Mouse (Mus musculus) intestine, embryonic 16.5 days (tissue): Measurements from ENCODE around the gene Ypel2. TPM values are rescaled to one million over a fixed set of nuclear protein-coding genes. Genes with fewer than 3 reads are reported as not detected.

Experiments
- ATAC-seq: fragments of 200-750 bp; cut with Nextera tagmentation; 2 replicates; pipeline ENCODE4 v1.8.0; 2017; ENCODE audit warnings: moderate TSS enrichment, moderate library complexity
- H3K27ac ChIP-seq: fragments of 300-500 bp; sonication (generic); 2 replicates; pipeline ENCODE4 v1.5.1; 2014; ENCODE audit warnings: mild to moderate bottlenecking, low read length
- H3K27me3 ChIP-seq: fragments of 300-500 bp; sonication (generic); replicated peaks from 2 replicates; pipeline ENCODE4 v1.6.1; 2014; ENCODE audit warnings: low read length, control low read depth, mixed read lengths; ENCODE audit not compliant: control insufficient read depth, insufficient read depth
- H3K36me3 ChIP-seq: fragments of 300-500 bp; sonication (generic); 2 replicates; pipeline ENCODE4 v1.6.1; 2014; ENCODE audit warnings: low read length, control low read depth; ENCODE audit not compliant: control insufficient read depth, insufficient read depth
- H3K4me1 ChIP-seq: fragments of 300-500 bp; sonication (generic); 2 replicates; pipeline ENCODE4 v1.6.1; 2014; ENCODE audit warnings: low read length, control low read depth, mixed read lengths; ENCODE audit not compliant: control insufficient read depth, insufficient read depth
- H3K4me2 ChIP-seq: fragments of 300-500 bp; sonication (generic); 2 replicates; pipeline ENCODE4 v1.6.1; 2014; ENCODE audit warnings: low read depth, low read length, control low read depth
- H3K4me3 ChIP-seq: fragments of 300-500 bp; sonication (generic); 2 replicates; pipeline ENCODE4 v1.5.1; 2014; ENCODE audit warnings: mild to moderate bottlenecking, low read length
- H3K9ac ChIP-seq: fragments of 300-500 bp; sonication (generic); 2 replicates; pipeline ENCODE4 v1.6.1; 2014; ENCODE audit warnings: low read depth, low read length
- H3K9me3 ChIP-seq: fragments of 300-500 bp; sonication (generic); 2 replicates; pipeline ENCODE4 v1.6.1; 2016; ENCODE audit warnings: low read length, control low read depth; ENCODE audit not compliant: control insufficient read depth
- WGBS: fragments of 180-500 bp; shearing (Covaris S2); extraction: QIAGEN DNeasy Blood & Tissue Kit; methylation state at CpG from one replicate; pipeline ENCODE4 v1.1.7; 2014; 5-methylcytosine and 5-hydroxymethylcytosine counted together
- polyA plus RNA-seq: library from polyadenylated mRNA; unstranded; fragments of >200 nt; fragmentation: Nextera tagmentation; extraction: Ambion mirVana; gene quantifications from 2 replicates; pipeline ENCODE4 v1.2.1, GENCODE M21; 2015

Gene Ypel2
- polyA plus RNA-seq, 1 experiment from 2014 or later = 7.5 TPM

GRCm38 (mm10) chr11:86983056-86983455 lies 10.5 kb downstream of the Ypel2 start:
- H3K9ac ChIP-seq = no peak overlapping the region
- no peak overlapping the region for H3K4me2 ChIP-seq
- H3K4me3 ChIP-seq = no peak overlapping the region
- peaks cover 2% of the 10 kb centered on the region; the same call in 1 of the 2 replicates for H3K4me1 ChIP-seq
- no peak for ATAC-seq
- no peaks in the 10 kb centered on the region for H3K9me3 ChIP-seq
- H3K36me3 ChIP-seq = no peaks in the 10 kb centered on the region
- H3K27ac ChIP-seq = no peak overlapping the region
- 80% methylated on average over 6 of the region's 6 CpGs for WGBS
- H3K27me3 ChIP-seq = no peaks in the 10 kb centered on the region

- Histone ChIP-seq H3K27ac (no peak overlapping the region), H3K36me3 (no peaks in the 10 kb centered on the region; the same call in 1 of the 2 replicates), H3K4me1 (peaks cover 2% of the 10 kb centered on the region; the same call in 1 of the 2 replicates), H3K9ac (no peak overlapping the region), H3K4me3 (no peak overlapping the region), H3K9me3 (no peaks in the 10 kb centered on the region), H3K4me2 (no peak overlapping the region), H3K27me3 (no peaks in the 10 kb centered on the region)
- WGBS = 67% methylated on average over 5 of the region's 5 CpGs
- no peak for ATAC-seq
These were observed 12.2 kb downstream of the Ypel2 start for GRCm38 (mm10) chr11:86981229-86981791.

- H3K4me3 ChIP-seq = no peak overlapping the region
- WGBS = 90% methylated on average over 6 of the region's 6 CpGs
- peaks cover 2% of the 10 kb centered on the region; the same call in 1 of the 2 replicates for H3K4me1 ChIP-seq
- no peak overlapping the region for H3K9ac ChIP-seq
- no peaks in the 10 kb centered on the region for H3K27me3 ChIP-seq
- no peak overlapping the region for H3K4me2 ChIP-seq
- no peak overlapping the region for H3K27ac ChIP-seq
- H3K36me3 ChIP-seq = no peaks in the 10 kb centered on the region; the same call in 1 of the 2 replicates
- no peak for ATAC-seq
- H3K9me3 ChIP-seq = no peaks in the 10 kb centered on the region
These were observed 13.0 kb downstream of the Ypel2 start for GRCm38 (mm10) chr11:86980526-86980925.

GRCm38 (mm10) chr11:86979799-86980198 lies 13.7 kb downstream of the Ypel2 start:
- no peak for ATAC-seq
- Histone ChIP-seq H3K4me3 (no peak overlapping the region), H3K4me1 (peaks cover 2% of the 10 kb centered on the region; the same call in 1 of the 2 replicates), H3K9ac (no peak overlapping the region), H3K9me3 (no peaks in the 10 kb centered on the region), H3K27ac (no peak overlapping the region), H3K4me2 (no peak overlapping the region), H3K36me3 (no peaks in the 10 kb centered on the region; the same call in 1 of the 2 replicates), H3K27me3 (no peaks in the 10 kb centered on the region)
- 80% methylated on average over 7 of the region's 7 CpGs for WGBS

GRCm38 (mm10) chr11:86977242-86977641 lies 16.3 kb downstream of the Ypel2 start:
- Histone ChIP-seq H3K4me2 (no peak overlapping the region), H3K27me3 (no peaks in the 10 kb centered on the region), H3K9me3 (no peaks in the 10 kb centered on the region), H3K4me3 (no peak overlapping the region), H3K9ac (no peak overlapping the region), H3K36me3 (no peaks in the 10 kb centered on the region; the same call in 1 of the 2 replicates), H3K27ac (no peak overlapping the region), H3K4me1 (peaks cover 4% of the 10 kb centered on the region; the same call in 1 of the 2 replicates)
- no peak for ATAC-seq
- WGBS = 88% methylated on average over 5 of the region's 5 CpGs

GRCm38 (mm10) chr11:86974401-86974800 lies 19.1 kb downstream of the Ypel2 start:
- Histone ChIP-seq H3K27me3 (no peaks in the 10 kb centered on the region), H3K9me3 (no peaks in the 10 kb centered on the region), H3K4me1 (peaks cover 4% of the 10 kb centered on the region; the same call in 1 of the 2 replicates), H3K4me3 (no peak overlapping the region), H3K27ac (no peak overlapping the region), H3K36me3 (no peaks in the 10 kb centered on the region; the same call in 1 of the 2 replicates), H3K4me2 (no peak overlapping the region), H3K9ac (no peak overlapping the region)
- WGBS = 62% methylated on average over 3 of the region's 3 CpGs
- no peak for ATAC-seq

- no peaks in the 10 kb centered on the region for H3K27me3 ChIP-seq
- 62% methylated on average over 5 of the region's 5 CpGs for WGBS
- no peaks in the 10 kb centered on the region for H3K9me3 ChIP-seq
- H3K4me1 ChIP-seq = peaks cover 4% of the 10 kb centered on the region; the same call in 1 of the 2 replicates
- H3K36me3 ChIP-seq = no peaks in the 10 kb centered on the region; the same call in 1 of the 2 replicates
- H3K9ac ChIP-seq = no peak overlapping the region
- no peak overlapping the region for H3K4me2 ChIP-seq
- H3K27ac ChIP-seq = no peak overlapping the region
- no peak overlapping the region for H3K4me3 ChIP-seq
- ATAC-seq = no peak
These were observed 20.3 kb downstream of the Ypel2 start for GRCm38 (mm10) chr11:86973255-86973654.

GRCm38 (mm10) chr11:86971057-86971753 lies 22.3 kb downstream of the Ypel2 start:
- Histone ChIP-seq H3K27me3 (no peaks in the 10 kb centered on the region), H3K9ac (no peak overlapping the region), H3K27ac (no peak overlapping the region), H3K4me1 (peaks cover 13% of the 10 kb centered on the region), H3K4me2 (no peak overlapping the region), H3K36me3 (no peaks in the 10 kb centered on the region), H3K4me3 (no peak overlapping the region), H3K9me3 (no peaks in the 10 kb centered on the region)
- WGBS = 70% methylated on average over 7 of the region's 7 CpGs
- no peak for ATAC-seq

- Histone ChIP-seq H3K9me3 (no peaks in the 10 kb centered on the region), H3K27ac (0 out of 2 replicates have a peak overlapping the region, but pooled peaks have one; percentile 11), H3K27me3 (no peaks in the 10 kb centered on the region), H3K4me2 (no peak overlapping the region), H3K9ac (no peak overlapping the region), H3K36me3 (no peaks in the 10 kb centered on the region), H3K4me1 (peaks cover 26% of the 10 kb centered on the region), H3K4me3 (no peak overlapping the region)
- 67% methylated on average over 13 of the region's 13 CpGs for WGBS
- no peak for ATAC-seq
These were observed 24.3 kb downstream of the Ypel2 start for GRCm38 (mm10) chr11:86969041-86969821.
